Mouse (Mus musculus) thymus, adult 2 months (tissue): ENCODE data around the gene Aunip.

Source experiments
- CTCF ChIP-seq: fragments of 200-500 bp; IDR thresholded peaks from 2 replicates; pipeline ENCODE4 v1.5.1; 2012; ENCODE audit warnings: mild to moderate bottlenecking, control low read depth, low read length, moderate library complexity, borderline replicate concordance; ENCODE audit not compliant: control insufficient read depth, poor library complexity, insufficient read depth; ENCODE audit errors: extremely low read depth
- POLR2A ChIP-seq: fragments of 200-500 bp; IDR thresholded peaks from 2 replicates; pipeline ENCODE4 v1.6.1; 2012; ENCODE audit warnings: mild to moderate bottlenecking, low read length, control low read depth, moderate library complexity; ENCODE audit not compliant: control insufficient read depth, poor library complexity, insufficient read depth; ENCODE audit errors: extremely low read depth

DNA sequence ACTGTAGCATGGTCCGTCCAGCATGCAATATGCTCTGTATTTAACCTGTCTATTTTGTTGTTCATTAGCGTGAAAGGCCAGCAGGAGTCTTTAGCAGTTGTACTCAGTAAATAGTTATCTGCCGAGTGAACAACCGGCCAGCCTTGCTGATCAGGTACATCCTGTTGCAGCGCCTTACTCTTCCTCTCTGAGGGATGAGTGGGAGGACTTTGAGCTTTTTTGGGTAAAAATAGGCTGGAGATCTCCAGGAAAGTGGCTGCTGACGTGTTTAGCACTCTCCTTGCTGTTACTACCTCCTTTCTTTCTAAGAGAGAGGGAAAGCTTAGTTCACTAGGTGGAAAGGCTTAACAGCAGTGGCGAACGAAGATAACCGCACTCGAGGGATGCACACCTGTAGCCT lies 6.9 kb downstream of the Aunip start:
- TF ChIP-seq CTCF = no peak
- TF ChIP-seq POLR2A = no peak
